Mouse (Mus musculus) gastrocnemius, adult 2 months (tissue): ENCODE data around the gene Zfp131. TPM values are rescaled to one million over a fixed set of nuclear protein-coding genes. Genes with fewer than 3 reads are reported as not detected.

ENCODE experiments used
- DNase-seq: peaks from one replicate; pipeline ENCODE4 v3.0.0; 2022
- H3K27ac ChIP-seq: fragments of 200-600 bp; 2 replicates; pipeline ENCODE4 v1.8.1; 2022; ENCODE audit warnings: mild to moderate bottlenecking
- H3K4me3 ChIP-seq: fragments of 200-600 bp; 2 replicates; pipeline ENCODE4 v1.8.1; 2022; ENCODE audit warnings: mild to moderate bottlenecking, moderate library complexity
- CTCF ChIP-seq: fragments of 200-600 bp; IDR thresholded peaks from 2 replicates; pipeline ENCODE4 v1.8.1; 2022; ENCODE audit warnings: antibody characterized with exemption, mild to moderate bottlenecking, moderate library complexity
- intact Hi-C: fragments of 180-260 bp; cut with DNase I; formaldehyde crosslinking; loops from one replicate; pipeline ENCODE4 v1.15.1; 2025
- total RNA-seq, 2 experiments: library from RNA; stranded (reverse); gene quantifications; 2 replicates each; pipeline ENCODE4 v1.2.3; 2021

The Zfp131 gene
- total RNA-seq, 2 experiments from 2014 or later = 22.2 to 24.1 TPM

- DNase-seq = no peak
These were observed 43.8 kb downstream of the Zfp131 start for GRCm38 (mm10) chr13:119746930-119747329.

GRCm38 (mm10) chr13:119743470-119743869, 47.2 kb downstream of the Zfp131 start:
- no peak for TF ChIP-seq CTCF
- Histone ChIP-seq H3K27ac (no peak overlapping the region), H3K4me3 (no peak overlapping the region)
- intact Hi-C loops = no loop called here
- no peak for DNase-seq

More at GRCm38 (mm10) chr13:119746930-119747329, 43.8 kb downstream of the Zfp131 start:
- no peak overlapping the region for H3K27ac ChIP-seq
- TF ChIP-seq CTCF = no peak
- H3K4me3 ChIP-seq = no peak overlapping the region
- intact Hi-C loops = no loop called here

- intact Hi-C loops = no loop called here
- TF ChIP-seq CTCF = no peak
- Histone ChIP-seq H3K4me3 (no peak overlapping the region), H3K27ac (no peak overlapping the region)
- no peak for DNase-seq
These were observed 47.8 kb downstream of the Zfp131 start for GRCm38 (mm10) chr13:119742711-119743415.

GRCm38 (mm10) chr13:119741390-119742237, 49.1 kb downstream of the Zfp131 start:
- peak overlapping the region; percentile 67 for H3K4me3 ChIP-seq
- peak overlapping the region; percentile 24; the same call in 1 of the 2 replicates for H3K27ac ChIP-seq
- no peak for DNase-seq
- intact Hi-C loops = no loop called here
- no peak for TF ChIP-seq CTCF

- Histone ChIP-seq H3K27ac (no peak overlapping the region), H3K4me3 (no peak overlapping the region)
- TF ChIP-seq CTCF = no peak
- DNase-seq = no peak
- intact Hi-C loops = no loop called here
These were observed 59.2 kb downstream of the Zfp131 start for GRCm38 (mm10) chr13:119731448-119731847.

GRCm38 (mm10) chr13:119729406-119729805, 61.3 kb downstream of the Zfp131 start:
- intact Hi-C loops = no loop called here
- Histone ChIP-seq H3K4me3 (no peak overlapping the region), H3K27ac (no peak overlapping the region)
- no peak for TF ChIP-seq CTCF
- DNase-seq = no peak

GRCm38 (mm10) chr13:119727608-119728387, 62.9 kb downstream of the Zfp131 start:
- intact Hi-C loops = no loop called here
- Histone ChIP-seq H3K4me3 (peak overlapping the region; percentile 30), H3K27ac (no peak overlapping the region)
- no peak for TF ChIP-seq CTCF
- peak; percentile 20 for DNase-seq

GRCm38 (mm10) chr13:119724541-119724940, 66.1 kb downstream of the Zfp131 start:
- DNase-seq = no peak
- TF ChIP-seq CTCF = peak; percentile 29; the same call in 1 of the 2 replicates
- no peak overlapping the region for H3K4me3 ChIP-seq
- intact Hi-C loops = no loop called here
- H3K27ac ChIP-seq = no peak overlapping the region

- intact Hi-C loops = no loop called here
- H3K4me3 ChIP-seq = no peak overlapping the region
- no peak for DNase-seq
- TF ChIP-seq CTCF = no peak
- H3K27ac ChIP-seq = no peak overlapping the region
These were observed 67.3 kb downstream of the Zfp131 start for GRCm38 (mm10) chr13:119723368-119723767.

- H3K27ac ChIP-seq = no peak overlapping the region
- TF ChIP-seq CTCF = no peak
- no peak overlapping the region for H3K4me3 ChIP-seq
- intact Hi-C loops = no loop called here
- DNase-seq = no peak
These were observed 68.2 kb downstream of the Zfp131 start for GRCm38 (mm10) chr13:119722447-119722846.

GRCm38 (mm10) chr13:119716105-119716504, 74.6 kb downstream of the Zfp131 start:
- DNase-seq = no peak
- TF ChIP-seq CTCF = no peak
- intact Hi-C loops = no loop called here
- H3K27ac ChIP-seq = no peak overlapping the region
- no peak overlapping the region for H3K4me3 ChIP-seq

Other genes with a start within 250 kb of the Zfp131 start
- 1 to 10 TPM in 1 of 2 experiments, under 1 TPM in 1; 0.61 to 1.9 TPM for gene Ccl28, start 167.1 kb downstream of the Zfp131 start, total RNA-seq
- 10 to 100 TPM; 23.6 to 31.9 TPM for gene Hmgcs1, start 100.5 kb downstream of the Zfp131 start, total RNA-seq
- gene Nim1k, start 35.0 kb downstream of the Zfp131 start, total RNA-seq = 1 to 10 TPM in 1 of 2 experiments, under 1 TPM in 1; 0.82 to 1.6 TPM
- not detected for gene AF067063, start 39.3 kb upstream of the Zfp131 start, total RNA-seq
- not detected for gene D13Ertd608e, start 45.1 kb upstream of the Zfp131 start, total RNA-seq
- not detected for gene Tcstv1, start 103.9 kb upstream of the Zfp131 start, total RNA-seq
- gene Gm21761, start 138.4 kb upstream of the Zfp131 start, total RNA-seq = not detected
- gene B020031M17Rik, start 159.9 kb upstream of the Zfp131 start, total RNA-seq = not detected
- not detected for gene Gm36079, start 236.1 kb upstream of the Zfp131 start, total RNA-seq